Mouse (Mus musculus) spleen, adult 2 months (tissue): ENCODE data around the gene A1cf.

Experiments
- CTCF ChIP-seq: fragments of 200-500 bp; IDR thresholded peaks from 2 replicates; pipeline ENCODE4 v1.5.1; 2011; ENCODE audit warnings: mild to moderate bottlenecking, inconsistent platforms; ENCODE audit not compliant: insufficient read depth, insufficient read length, insufficient replicate concordance; ENCODE audit errors: extremely low read depth
- POLR2A ChIP-seq: fragments of 200-500 bp; IDR thresholded peaks from 2 replicates; pipeline ENCODE4 v1.6.1; 2011; ENCODE audit warnings: low read depth, low read length, inconsistent platforms

GRCm38 (mm10) chr19:31953799-31954198, 85.2 kb downstream of the A1cf start:
- TF ChIP-seq POLR2A (no peak), CTCF (no peak)
